Mouse (Mus musculus) kidney, adult 2 months (tissue): Measurements from ENCODE around the gene Nrxn3.

Experiments
- CTCF ChIP-seq: fragments of 200-500 bp; conservative IDR thresholded peaks from 2 replicates; pipeline ENCODE4 v1.5.1; 2011; ENCODE audit warnings: low read depth, mild to moderate bottlenecking, control low read depth, low read length, moderate library complexity, mixed read lengths; ENCODE audit not compliant: insufficient read depth, insufficient read length
- POLR2A ChIP-seq: fragments of 200-500 bp; IDR thresholded peaks from one replicate; pipeline ENCODE4 v1.6.1; 2011; ENCODE audit warnings: low read depth, low read length, control low read depth

DNA sequence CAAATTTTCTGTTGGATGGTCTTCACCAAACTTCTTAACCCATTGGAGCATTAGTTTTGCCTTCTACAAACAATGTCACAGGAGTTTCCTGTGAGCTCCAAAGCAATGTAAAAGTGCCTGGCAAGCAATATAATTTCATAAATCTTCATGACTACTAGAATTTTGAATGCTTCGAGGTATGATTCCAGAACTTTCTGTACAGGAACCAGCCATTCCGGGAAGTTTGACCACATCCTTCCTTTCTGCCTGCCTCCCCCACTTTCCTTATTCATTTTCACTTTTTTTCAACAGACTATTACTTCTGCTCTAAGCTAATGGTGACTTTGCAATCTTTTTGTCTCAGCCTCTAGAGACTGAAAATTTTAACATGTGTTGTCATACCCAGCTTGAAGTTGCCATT, 1218.1 kb downstream of the Nrxn3 start:
- TF ChIP-seq CTCF (no peak), POLR2A (no peak)
